Mouse (Mus musculus) gastrocnemius, adult 2 months (tissue): ENCODE results near the gene Spag6l. TPM values are rescaled to one million over a fixed set of nuclear protein-coding genes. Genes with fewer than 3 reads are reported as not detected.

ENCODE experiments used
- DNase-seq: peaks from one replicate; pipeline ENCODE4 v3.0.0; 2022
- H3K27ac ChIP-seq: fragments of 200-600 bp; 2 replicates; pipeline ENCODE4 v1.8.1; 2022; ENCODE audit warnings: mild to moderate bottlenecking
- H3K4me3 ChIP-seq: fragments of 200-600 bp; 2 replicates; pipeline ENCODE4 v1.8.1; 2022; ENCODE audit warnings: mild to moderate bottlenecking, moderate library complexity
- CTCF ChIP-seq: fragments of 200-600 bp; IDR thresholded peaks from 2 replicates; pipeline ENCODE4 v1.8.1; 2022; ENCODE audit warnings: antibody characterized with exemption, mild to moderate bottlenecking, moderate library complexity
- intact Hi-C: fragments of 180-260 bp; cut with DNase I; formaldehyde crosslinking; loops from one replicate; pipeline ENCODE4 v1.15.1; 2025
- total RNA-seq, 2 experiments: library from RNA; stranded (reverse); gene quantifications; 2 replicates each; pipeline ENCODE4 v1.2.3; 2021

Gene Spag6l
- total RNA-seq, 2 experiments from 2014 or later, result not detected

DNA sequence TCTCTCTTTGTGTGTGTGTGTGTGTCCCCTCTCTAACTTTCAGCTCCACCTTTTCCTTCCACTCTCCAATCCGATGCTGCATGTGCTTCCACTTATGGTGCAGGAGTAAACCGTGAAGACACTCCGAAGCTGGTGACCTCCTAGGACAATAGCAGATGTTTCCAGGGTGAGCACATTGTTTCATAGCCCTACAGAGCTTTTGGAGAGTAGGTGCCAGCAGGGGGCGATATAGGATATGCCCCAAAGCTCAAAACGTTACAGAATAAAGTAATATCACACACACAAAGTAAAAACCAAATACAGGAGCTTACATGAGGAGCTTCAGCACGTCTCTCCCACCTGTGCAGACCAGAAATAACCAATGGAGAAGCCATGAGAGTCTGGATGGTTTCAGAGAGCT, 25.6 kb upstream of the Spag6l start:
- Histone ChIP-seq H3K4me3 (no peak overlapping the region), H3K27ac (no peak overlapping the region; the same call in 1 of the 2 replicates)
- peak; percentile 80 for TF ChIP-seq CTCF
- peak; percentile 51 for DNase-seq
- intact Hi-C loops, result loop anchor here (5.0 kb wide), 1 partner anchor 57 kb away; no protein-coding TSS in a partner anchor

DNA sequence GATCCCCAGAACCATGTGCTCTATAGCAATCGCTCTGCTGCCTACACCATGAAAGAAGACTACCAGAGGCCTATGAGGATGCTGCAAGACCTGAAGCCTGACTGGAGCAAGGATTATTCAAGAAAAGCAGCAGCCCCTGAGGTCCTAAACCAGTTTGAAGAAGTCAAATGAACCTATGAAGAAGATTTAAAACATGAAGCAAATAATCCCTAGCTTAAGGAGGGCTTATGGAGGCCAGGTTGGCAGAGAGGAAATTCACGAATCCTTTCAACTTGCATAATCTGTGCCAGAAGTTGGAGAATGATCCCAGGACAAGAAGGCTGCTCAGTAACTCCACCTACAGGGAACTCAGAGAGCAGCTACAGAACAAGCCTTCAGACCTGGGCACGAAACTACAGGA, 23.2 kb upstream of the Spag6l start:
- intact Hi-C loops, result no loop called here

DNA sequence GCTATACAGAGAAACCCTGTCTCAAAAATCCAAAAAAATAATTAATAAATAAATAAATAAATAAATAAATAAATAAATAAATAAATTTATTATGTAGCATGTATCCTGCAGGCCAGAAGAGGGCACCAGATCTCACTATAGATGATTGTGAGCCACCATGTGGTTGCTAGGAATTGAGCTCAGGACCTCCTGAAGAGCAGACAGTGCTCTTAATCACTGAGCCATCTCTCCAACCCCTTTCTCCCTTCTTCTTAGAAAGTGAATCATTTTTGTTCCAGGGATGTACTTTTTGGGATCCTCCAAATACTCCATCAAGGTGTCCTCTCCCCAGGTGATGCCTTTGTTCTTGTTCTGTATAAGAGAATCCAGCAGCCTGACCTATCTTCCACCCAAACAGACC, 19.9 kb upstream of the Spag6l start:
- intact Hi-C loops, result no loop called here
- Histone ChIP-seq H3K27ac (no peak overlapping the region), H3K4me3 (no peak overlapping the region)
- no peak for TF ChIP-seq CTCF
- DNase-seq, result no peak

More for the DNA sequence above, 23.2 kb upstream of the Spag6l start:
- no peak overlapping the region for H3K27ac ChIP-seq
- no peak for TF ChIP-seq CTCF
- no peak overlapping the region for H3K4me3 ChIP-seq
- DNase-seq, result no peak

DNA sequence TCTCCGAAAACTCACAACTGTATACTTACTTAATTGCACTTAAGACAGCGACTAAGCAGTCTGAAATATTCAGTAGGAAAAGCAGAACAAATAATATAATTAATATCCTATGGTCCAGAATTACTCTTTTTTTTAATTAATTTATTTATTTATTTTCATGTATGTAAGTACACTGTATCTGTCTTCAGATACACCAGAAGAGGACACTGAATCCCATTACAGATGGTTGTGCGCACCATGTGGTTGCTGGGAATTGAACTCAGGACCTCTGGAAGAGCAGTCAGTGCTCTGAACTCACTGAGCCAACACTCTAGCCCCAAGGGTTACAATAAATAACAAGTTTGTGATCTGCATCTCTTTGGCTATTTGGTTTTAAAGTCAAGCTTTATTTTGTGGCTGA, 415 bp upstream of the Spag6l start:
- H3K4me3 ChIP-seq, result no peak overlapping the region
- no peak overlapping the region for H3K27ac ChIP-seq
- intact Hi-C loops, result no loop called here
- no peak for TF ChIP-seq CTCF
- no peak for DNase-seq

DNA sequence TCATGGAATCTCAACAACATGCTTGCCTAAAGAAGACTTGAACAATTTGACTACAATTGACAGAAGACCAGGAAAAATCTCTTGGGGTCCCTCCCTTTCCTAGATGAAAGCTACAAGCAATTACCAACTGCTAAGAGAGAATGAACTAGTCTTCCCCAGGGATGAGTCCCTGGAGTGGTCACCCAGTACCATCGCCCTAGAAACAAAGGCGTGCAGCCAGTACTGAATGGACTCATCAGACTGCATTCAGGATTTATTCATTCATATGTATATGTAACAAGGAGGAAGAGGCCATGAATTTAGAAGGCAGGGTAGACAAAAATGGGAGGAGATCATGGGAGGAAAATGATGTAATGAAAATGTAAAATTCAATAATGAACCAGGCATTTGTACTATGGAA, 3.0 kb downstream of the Spag6l start:
- TF ChIP-seq CTCF, result no peak
- Histone ChIP-seq H3K27ac (no peak overlapping the region), H3K4me3 (no peak overlapping the region)
- no peak for DNase-seq
- intact Hi-C loops, result no loop called here

DNA sequence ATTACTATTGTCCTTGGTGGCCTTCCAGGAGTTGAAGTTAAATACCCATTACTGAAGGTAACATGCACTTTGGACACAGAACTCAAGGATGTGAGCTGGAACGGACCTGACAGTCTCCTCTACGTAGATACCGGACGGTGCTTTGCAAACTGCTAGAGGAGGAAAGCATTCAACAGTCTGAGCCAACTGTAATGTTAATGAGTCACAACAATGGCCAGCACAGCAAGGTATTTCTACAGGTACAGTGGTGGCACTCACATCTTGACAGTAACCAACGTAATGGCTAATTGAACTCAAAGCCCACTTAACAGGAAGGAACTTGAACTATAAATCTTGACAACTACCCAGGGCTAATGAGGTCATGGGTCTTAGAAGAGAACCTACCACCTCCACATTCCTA, 3.8 kb downstream of the Spag6l start:
- H3K27ac ChIP-seq, result no peak overlapping the region
- H3K4me3 ChIP-seq, result no peak overlapping the region
- no peak for TF ChIP-seq CTCF
- no peak for DNase-seq
- intact Hi-C loops, result no loop called here

DNA sequence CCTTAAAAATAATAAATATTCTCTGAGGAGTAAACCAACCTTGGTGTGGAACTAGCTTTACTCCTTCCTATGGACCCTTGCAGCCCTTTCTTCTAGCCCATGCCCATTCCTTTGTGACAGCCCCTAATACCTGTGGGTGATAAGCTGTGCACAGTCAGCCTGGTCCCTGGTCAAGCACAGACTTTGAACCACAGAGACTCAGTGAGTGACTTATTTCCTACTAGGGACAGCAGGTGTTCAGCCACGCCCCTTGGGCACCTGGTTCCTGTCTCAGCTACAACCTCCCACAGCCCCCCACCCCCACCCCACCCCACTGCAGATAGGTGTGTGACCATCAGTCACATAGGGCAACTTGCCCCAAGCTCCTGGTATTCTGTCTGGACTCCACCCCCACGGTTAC, 22.9 kb downstream of the Spag6l start:
- no peak overlapping the region for H3K27ac ChIP-seq
- no peak for DNase-seq
- no peak for TF ChIP-seq CTCF
- H3K4me3 ChIP-seq, result no peak overlapping the region
- intact Hi-C loops, result no loop called here

Other genes starting within 250 kb of the Spag6l start
- gene Fgd4, start 228.9 kb downstream of the Spag6l start, total RNA-seq, result 10 to 100 TPM; 20.4 to 28.3 TPM
- not detected for gene Olfr19, start 153.1 kb downstream of the Spag6l start, total RNA-seq
- gene Igll1, start 34.5 kb upstream of the Spag6l start, total RNA-seq, result not detected
- 10 to 100 TPM; 19.9 to 22.5 TPM for gene Top3b, start 41.3 kb upstream of the Spag6l start, total RNA-seq
- gene Vpreb1, start 41.4 kb upstream of the Spag6l start, total RNA-seq, result under 1 TPM in 1 of 2 experiments, not detected in 1; 0.42 TPM
- gene Ppm1f, start 67.0 kb upstream of the Spag6l start, total RNA-seq, result 10 to 100 TPM in 1 of 2 experiments, 1 to 10 TPM in 1; 8.6 to 15.3 TPM
- 100 to 1,000 TPM in 1 of 2 experiments, 10 to 100 TPM in 1; 92.3 to 112 TPM for gene Mapk1, start 153.9 kb upstream of the Spag6l start, total RNA-seq
- 1 to 10 TPM in 1 of 2 experiments, under 1 TPM in 1; 0.43 to 1.5 TPM for gene Ypel1, start 240.2 kb upstream of the Spag6l start, total RNA-seq